Mouse (Mus musculus) thymus, postnatal 14 days (tissue): ENCODE measurements around the gene Rab36.
"Not testable (repeated sequence)": the region's sequence is repeated elsewhere in the genome, so short reads cannot be mapped to it uniquely, and the experiment has no call there.

Experiments
- DNase-seq: peaks from one replicate; pipeline ENCODE4 v3.0.0; 2021

Gene Rab36

DNA sequence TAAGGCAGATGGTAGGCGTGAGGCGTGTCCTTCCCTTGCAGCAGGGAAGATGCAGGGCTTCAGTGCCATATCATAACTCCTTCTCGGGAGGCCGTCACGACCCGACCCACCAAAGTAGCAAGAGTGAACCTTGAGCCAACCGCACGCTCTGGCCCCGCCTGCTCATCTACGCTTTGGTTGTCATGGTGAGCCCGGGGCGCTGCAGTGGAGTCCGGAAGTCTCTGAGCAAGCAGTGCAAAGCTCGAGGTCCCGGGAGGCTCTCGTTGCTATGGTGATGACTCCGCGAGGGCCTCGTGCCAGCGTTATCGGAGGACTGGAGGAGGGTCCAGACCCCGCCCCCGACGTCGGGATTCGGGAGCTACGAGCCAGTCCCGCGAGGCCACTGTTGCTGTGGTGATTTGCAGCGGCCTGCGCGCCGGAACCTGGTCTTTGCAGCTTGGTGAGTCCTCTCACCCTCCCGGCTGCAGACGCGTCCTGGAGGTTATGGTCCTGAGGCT lies at the start of gene Rab36:
Gene Rab36, plus strand, starts transcription at position 176 of the 497 bp plus-strand sequence.
- DNase-seq, result peak; percentile 85

DNA sequence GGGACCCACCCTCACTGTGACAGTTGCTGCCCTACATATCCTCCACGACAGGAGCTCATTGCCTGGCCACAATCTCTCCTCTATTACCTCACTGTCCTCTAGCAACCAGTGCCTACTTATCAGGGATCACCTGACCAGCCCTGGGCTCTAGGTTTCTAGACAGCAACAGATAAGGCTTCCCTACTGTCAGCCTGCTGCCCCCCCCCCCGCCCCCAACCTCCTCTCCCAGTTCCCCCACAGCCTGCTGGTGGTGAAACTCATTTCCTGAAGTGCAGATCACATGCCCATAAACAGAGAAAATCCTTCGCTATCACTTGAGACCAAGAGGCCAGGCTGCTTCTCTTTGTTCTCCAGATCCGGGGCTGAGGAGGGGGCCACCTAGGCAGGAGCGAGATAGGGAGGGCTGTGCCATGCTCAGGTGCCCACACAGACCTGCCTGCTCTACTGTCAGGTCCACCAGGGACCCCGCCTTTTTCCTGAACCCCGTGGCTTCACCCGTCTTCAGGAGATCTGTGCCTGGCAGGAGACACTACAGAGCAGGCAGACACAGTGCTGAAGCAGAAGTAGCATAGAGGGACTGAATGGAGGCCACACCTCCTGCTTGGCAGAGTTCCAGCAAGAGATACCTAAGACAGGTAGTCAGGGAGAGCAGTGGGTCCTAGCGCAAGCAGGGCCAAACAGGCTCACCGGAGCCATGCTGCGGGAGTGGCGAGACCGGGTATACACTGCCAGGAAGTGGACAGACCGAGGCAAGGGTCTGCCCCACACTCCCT lies 49.0 kb upstream of the Rab36 start:
- no peak for DNase-seq

GRCm38 (mm10) chr10:74989814-74990213 lies 47.0 kb upstream of the Rab36 start:
- DNase-seq, result peak; percentile 16

DNA sequence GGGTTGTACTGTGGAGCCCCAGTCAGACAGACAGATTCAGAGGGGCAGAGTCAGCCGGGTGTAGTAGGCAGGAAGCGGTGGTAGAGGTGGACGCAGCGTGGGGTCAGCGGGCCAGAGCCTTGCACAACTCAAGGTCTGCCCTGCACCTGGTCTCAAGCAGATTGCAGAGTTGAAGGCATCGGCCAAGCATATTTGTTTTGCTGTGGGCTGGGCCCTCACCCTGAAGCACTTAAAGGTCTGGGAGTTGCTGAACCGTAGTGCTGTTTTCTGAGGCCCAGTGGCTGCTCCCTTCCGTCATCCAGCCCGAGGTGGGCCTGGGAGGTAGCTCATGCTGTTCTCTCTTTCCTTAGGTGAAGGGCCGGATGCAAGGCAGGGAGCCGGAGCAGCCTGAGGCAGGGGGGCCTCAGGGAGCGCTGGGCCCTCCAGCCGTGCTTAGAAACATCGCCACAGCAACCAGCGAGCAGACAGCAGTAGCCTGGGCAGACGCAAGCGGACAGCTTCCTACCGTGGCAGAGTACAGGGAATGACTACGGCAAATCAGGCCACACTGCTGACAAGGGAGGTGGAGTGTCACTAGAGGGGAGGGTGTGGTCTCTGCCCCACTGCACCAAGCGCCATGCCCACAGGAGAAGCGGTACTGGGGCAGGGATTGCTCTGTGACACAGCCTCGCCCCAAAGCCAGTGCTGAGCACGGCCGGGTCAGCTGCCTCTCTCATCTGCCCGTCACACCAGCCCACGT lies 46.1 kb upstream of the Rab36 start:
- no peak for DNase-seq

GRCm38 (mm10) chr10:74994863-74995262 lies 42.0 kb upstream of the Rab36 start:
- no peak for DNase-seq

GRCm38 (mm10) chr10:74995377-74995776 lies 41.5 kb upstream of the Rab36 start:
- no peak for DNase-seq

DNA sequence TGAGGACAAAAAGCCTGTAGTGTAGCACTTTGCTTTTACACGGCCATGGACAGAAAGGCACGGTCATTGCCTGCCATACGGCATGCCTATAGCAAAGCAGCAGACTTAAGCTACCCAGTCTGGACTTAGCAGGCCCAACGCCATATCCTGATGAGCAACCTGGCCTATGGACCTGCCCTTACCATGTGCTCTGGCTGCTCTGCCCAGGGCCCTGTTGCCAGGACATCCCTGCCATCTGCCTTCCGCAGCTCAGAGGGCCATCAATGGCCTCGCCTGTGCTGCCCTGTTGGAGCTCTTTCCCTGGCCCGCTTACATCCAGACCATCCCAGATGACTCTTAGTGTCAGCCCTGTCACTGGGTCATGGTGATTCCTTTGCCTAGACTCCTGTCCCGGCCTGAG lies 35.5 kb upstream of the Rab36 start:
- no peak for DNase-seq

DNA sequence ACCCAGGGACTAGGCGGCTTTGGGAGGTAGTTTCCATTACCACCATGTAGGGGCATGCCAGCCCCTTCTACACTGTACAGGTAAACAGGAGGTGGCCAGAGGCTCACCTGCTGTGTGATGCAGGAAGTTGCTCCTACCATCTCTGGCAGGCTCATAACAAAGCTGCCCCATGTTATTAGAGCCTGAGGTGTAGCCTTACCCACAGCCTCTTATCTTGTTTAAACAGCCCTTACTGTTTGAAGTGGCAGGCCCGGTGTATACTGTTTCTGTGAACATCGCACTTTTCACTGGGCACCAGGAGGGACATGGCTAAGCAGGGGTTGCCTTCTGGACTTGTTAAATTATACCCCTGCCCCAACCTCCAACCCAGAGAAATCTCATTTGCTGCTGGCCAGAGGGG lies 32.8 kb upstream of the Rab36 start:
- DNase-seq, result no peak

- DNase-seq, result no peak
These were observed 29.8 kb upstream of the Rab36 start for GRCm38 (mm10) chr10:75006889-75007662.

DNA sequence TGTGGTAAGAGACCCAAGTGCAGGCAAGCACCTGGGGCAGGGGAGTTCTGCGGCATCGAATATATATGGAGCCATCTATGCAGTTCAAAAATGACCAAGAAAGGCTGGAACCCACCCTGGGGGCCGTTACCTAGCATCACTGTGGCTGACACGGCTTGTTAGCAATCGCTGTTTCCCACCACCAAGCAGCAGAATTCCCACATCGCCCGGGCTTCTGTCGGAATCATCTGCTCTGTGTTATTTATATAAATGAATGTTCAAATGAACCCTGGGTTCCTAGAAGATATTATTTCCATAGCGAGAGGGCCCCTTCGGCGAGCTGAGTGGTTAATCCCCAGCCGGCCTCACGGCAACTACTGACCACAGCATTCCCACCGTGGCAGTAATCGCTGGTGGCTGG lies 26.2 kb upstream of the Rab36 start:
- no peak for DNase-seq

GRCm38 (mm10) chr10:75015465-75015864 lies 21.4 kb upstream of the Rab36 start:
- DNase-seq, result no peak

GRCm38 (mm10) chr10:75016481-75016880 lies 20.4 kb upstream of the Rab36 start:
- DNase-seq, result no peak

DNA sequence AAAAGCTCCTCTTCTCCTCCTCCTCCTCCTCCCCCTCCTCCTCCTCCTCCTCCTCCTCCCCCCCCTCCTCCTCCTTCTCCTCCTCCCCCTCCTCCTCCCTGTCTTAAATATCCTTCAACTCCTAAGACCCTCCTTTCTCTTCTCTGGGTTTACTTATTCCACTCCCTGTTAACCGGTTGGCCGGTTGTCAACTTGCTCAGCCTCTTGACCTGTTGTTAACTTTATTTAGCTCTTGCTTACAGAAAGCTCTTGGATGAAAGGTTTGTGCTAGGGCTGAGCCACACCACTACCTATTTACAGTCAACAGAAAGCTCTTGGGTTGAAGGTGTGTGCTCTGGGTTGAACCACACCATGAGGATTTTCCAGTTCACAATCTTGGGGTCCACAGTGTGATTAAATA lies 16.6 kb upstream of the Rab36 start:
- no peak for DNase-seq

DNA sequence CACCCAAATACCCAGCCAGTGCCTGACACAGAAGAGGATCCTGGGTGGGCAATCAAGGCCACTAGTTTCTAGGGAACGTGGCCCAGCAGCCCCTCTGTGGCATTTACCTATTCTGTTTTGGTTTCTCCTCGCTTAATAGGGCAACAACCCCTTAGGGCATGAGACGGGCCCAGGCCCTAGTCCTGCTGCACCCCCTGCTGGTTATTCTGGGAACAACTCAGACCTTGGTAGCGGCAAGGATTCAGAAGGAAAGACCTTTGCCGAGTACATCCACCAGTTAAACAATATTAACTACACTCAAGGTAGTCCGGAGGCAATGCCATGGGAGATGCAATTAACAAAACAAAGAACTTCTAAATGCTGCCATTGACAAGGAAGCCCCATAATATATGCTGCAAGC lies 15.7 kb upstream of the Rab36 start:
- DNase-seq, result peak; percentile 71

DNA sequence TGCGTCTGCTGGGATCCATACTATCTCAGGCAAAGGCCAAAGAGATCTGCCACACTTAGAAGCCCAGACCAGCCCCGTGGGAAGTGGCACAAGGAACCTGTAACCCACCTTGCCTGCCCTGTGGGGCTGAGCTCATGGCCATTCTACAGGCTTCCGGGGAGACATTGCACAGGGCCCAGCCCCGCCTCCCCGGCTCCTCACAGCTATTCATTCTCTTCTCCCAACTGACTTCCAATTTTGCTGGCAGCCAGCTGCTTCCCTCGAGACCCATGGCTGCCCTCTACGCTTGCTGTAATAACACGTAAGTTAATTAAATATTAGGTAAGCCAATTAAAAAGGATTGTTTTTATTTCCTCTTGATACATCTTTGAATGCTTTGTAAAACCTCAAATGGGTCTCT lies 10.4 kb upstream of the Rab36 start:
- DNase-seq, result no peak

DNA sequence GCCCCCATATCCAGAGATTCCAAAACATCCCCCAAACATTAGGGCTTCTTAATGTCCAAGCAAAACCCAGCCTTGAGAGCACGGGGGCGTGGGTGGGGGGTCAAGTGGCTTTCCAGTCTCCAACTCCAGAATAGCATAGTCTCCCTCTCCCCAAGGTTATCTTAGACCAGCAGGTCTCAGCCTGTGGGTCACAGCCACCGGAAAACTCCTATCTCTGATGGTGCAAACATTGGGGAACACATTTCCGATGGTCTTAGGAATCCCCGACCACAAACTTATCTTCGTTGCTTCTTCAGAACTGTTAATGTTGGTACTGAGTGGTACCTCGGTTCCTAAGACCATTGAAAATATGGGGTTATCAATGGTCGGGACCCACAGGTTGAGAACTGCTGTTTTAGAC lies 8.1 kb upstream of the Rab36 start:
- no peak for DNase-seq

DNA sequence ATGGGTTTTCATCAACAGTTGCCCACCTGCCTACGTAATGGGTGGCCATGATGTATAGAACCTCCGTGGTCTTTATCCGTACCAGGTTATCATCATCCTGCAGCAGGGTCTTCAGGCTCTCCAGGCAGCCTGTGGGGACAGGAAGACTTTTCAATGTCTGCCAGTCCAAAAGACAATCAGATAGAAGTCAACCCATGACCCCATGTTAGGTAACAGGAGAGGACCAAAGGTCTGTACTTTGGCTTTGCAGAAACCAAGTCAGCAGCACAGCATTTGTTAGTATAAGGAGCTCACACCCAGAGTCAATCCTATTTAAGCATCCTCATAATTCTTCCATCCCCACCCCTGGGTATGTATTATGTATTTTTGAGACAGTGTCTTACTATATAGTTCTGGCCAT lies 7.2 kb upstream of the Rab36 start:
- DNase-seq, result no peak

DNA sequence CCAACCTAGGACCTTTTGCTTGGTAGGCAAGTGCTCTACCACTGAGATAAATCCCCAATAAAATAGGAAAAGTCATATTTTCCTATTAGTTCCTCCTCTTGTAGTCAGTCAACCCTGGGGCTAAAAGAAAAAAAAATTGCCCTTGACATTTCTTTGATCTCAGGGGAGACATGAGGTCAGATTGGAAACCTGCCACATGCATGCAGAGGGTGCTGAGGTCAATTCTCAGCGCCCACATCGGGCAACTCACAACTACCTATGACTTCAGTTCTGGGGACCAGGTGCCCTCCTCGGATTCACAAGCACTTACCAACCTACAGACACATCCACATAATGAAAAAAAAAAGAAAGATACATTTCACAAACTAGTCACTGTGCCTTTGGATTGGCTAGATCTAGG lies 6.6 kb upstream of the Rab36 start:
- DNase-seq, result no peak

DNA sequence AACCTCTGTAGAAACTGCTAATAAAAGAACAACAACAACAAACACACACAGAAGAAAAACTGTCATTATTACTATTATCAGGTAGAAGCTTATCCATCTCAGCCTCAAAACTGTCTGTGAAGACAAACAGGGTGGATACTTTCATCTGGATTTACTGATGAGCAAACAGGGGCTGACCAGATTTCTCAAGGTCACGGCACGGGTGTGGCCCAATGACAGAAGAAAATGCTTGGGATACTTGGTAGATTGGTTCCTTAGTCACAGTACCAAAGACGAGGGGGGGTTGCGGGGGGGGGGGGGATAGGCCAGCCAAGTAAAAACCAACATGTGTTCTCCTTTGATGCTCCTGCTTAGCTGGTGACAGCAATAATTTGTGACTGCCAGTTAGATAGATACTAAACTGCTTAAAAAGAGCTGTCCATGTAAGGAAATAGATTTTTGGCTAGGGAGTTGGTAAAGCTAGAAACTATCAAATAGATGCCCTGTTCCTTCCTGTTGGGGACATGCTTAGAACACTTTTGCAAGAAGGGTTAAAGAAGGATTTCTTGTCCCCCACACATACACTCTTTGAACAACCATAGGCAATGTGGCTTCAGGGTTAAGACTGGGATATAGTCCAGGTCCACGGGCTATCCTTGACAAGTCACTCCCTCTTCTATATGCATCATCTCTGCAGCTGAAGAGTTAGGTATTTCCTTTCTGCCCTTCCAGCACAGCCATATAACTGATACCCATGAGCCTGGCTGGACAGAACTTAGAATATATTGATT lies 5.3 kb upstream of the Rab36 start:
- no peak for DNase-seq

- DNase-seq, result no peak
These were observed 4.5 kb upstream of the Rab36 start, which contains the start of gene Rsph14 for GRCm38 (mm10) chr10:75032395-75032794. Gene Rsph14 (minus strand): TSS chr10:75032586.

GRCm38 (mm10) chr10:75042060-75042459 lies 5.2 kb downstream of the Rab36 start:
- DNase-seq, result not testable (repeated sequence)

- no peak for DNase-seq
These were observed 7.6 kb downstream of the Rab36 start for GRCm38 (mm10) chr10:75044459-75044858.

GRCm38 (mm10) chr10:75045831-75046230 lies 9.0 kb downstream of the Rab36 start:
- no peak for DNase-seq
